Mouse (Mus musculus) c-Kit-negative CD71-positive TER-119-positive erythroid progenitor cells, embryonic 14.5 days (primary cell): Measurements from ENCODE around the gene Adora2a.
"Not testable (repeated sequence)": the region's sequence is repeated elsewhere in the genome, so short reads cannot be mapped to it uniquely, and the experiment has no call there.

ENCODE experiments used
- DNase-seq: peaks from one replicate; pipeline ENCODE4 v3.0.0-alpha.2; 2013; ENCODE audit warnings: low read depth, low spot score

The Adora2a gene

GRCm38 (mm10) chr10:75314190-75314980, 2.3 kb upstream of the Adora2a start:
- DNase-seq = no peak

- DNase-seq = no peak
These were observed 921 bp upstream of the Adora2a start for GRCm38 (mm10) chr10:75315756-75316155.

- no peak for DNase-seq
These were observed 205 bp upstream of the Adora2a start for GRCm38 (mm10) chr10:75316472-75316871.

- DNase-seq = no peak
These were observed 458 bp downstream of the Adora2a start for GRCm38 (mm10) chr10:75316908-75317761.

GRCm38 (mm10) chr10:75318206-75318605, 1.5 kb downstream of the Adora2a start:
- DNase-seq = no peak

GRCm38 (mm10) chr10:75320321-75320720, 3.6 kb downstream of the Adora2a start:
- no peak for DNase-seq

- no peak for DNase-seq
These were observed 6.3 kb downstream of the Adora2a start for GRCm38 (mm10) chr10:75322966-75323365.

GRCm38 (mm10) chr10:75323986-75324385, 7.3 kb downstream of the Adora2a start:
- no peak for DNase-seq

GRCm38 (mm10) chr10:75324391-75324790, 7.7 kb downstream of the Adora2a start:
- DNase-seq = no peak

GRCm38 (mm10) chr10:75325821-75326220, 9.1 kb downstream of the Adora2a start:
- DNase-seq = no peak

- no peak for DNase-seq
These were observed 9.9 kb downstream of the Adora2a start for GRCm38 (mm10) chr10:75326553-75326952.

GRCm38 (mm10) chr10:75327081-75327480, 10.4 kb downstream of the Adora2a start:
- no peak for DNase-seq

GRCm38 (mm10) chr10:75328201-75328704, 11.6 kb downstream of the Adora2a start:
- DNase-seq = no peak

- no peak for DNase-seq
These were observed 15.6 kb downstream of the Adora2a start for GRCm38 (mm10) chr10:75332268-75332667.

GRCm38 (mm10) chr10:75333176-75333776, 16.6 kb downstream of the Adora2a start:
- no peak for DNase-seq

GRCm38 (mm10) chr10:75334175-75334574, 17.5 kb downstream of the Adora2a start:
- DNase-seq = no peak

GRCm38 (mm10) chr10:75335075-75335474, 18.4 kb downstream of the Adora2a start:
- DNase-seq = no peak

- DNase-seq = no peak
These were observed 20.6 kb downstream of the Adora2a start for GRCm38 (mm10) chr10:75337231-75337630.

- no peak for DNase-seq
These were observed 22.2 kb downstream of the Adora2a start for GRCm38 (mm10) chr10:75338852-75339251.

- DNase-seq = no peak
These were observed 22.7 kb downstream of the Adora2a start for GRCm38 (mm10) chr10:75339377-75339776.

GRCm38 (mm10) chr10:75341936-75342335, 25.3 kb downstream of the Adora2a start:
- no peak for DNase-seq

- not testable (repeated sequence) for DNase-seq
These were observed 27.9 kb downstream of the Adora2a start for GRCm38 (mm10) chr10:75344563-75344962.
